Mouse (Mus musculus) cerebellum, postnatal 10 days (tissue): ENCODE measurements around the gene Adamtsl1.

Experiments
- DNase-seq, 2 experiments: peaks; one replicate each; pipeline ENCODE4 v3.0.0; 2021; ENCODE audit warnings: mixed read lengths in 2 of 2

The Adamtsl1 gene

GRCm38 (mm10) chr4:85941857-85942256, 427.9 kb downstream of the Adamtsl1 start:
- DNase-seq, result no peak

- peak; percentile 9 to 12 for DNase-seq
Measured at GRCm38 (mm10) chr4:85953590-85953989, 439.6 kb downstream of the Adamtsl1 start.

- no peak for DNase-seq
Measured at GRCm38 (mm10) chr4:85955387-85955786, 441.4 kb downstream of the Adamtsl1 start.

- DNase-seq, result no peak
Measured at GRCm38 (mm10) chr4:85957266-85957665, 443.3 kb downstream of the Adamtsl1 start.

- no peak for DNase-seq
Measured at GRCm38 (mm10) chr4:85957879-85958278, 443.9 kb downstream of the Adamtsl1 start.

- DNase-seq, result no peak
Measured at GRCm38 (mm10) chr4:85959019-85959418, 445.0 kb downstream of the Adamtsl1 start.

- no peak for DNase-seq
Measured at GRCm38 (mm10) chr4:85976188-85976587, 462.2 kb downstream of the Adamtsl1 start.

- no peak for DNase-seq
Measured at GRCm38 (mm10) chr4:85979206-85979605, 465.2 kb downstream of the Adamtsl1 start.

- no peak for DNase-seq
Measured at GRCm38 (mm10) chr4:86006596-86006995, 492.6 kb downstream of the Adamtsl1 start.

- DNase-seq, result no peak
Measured at GRCm38 (mm10) chr4:86013640-86014039, 499.7 kb downstream of the Adamtsl1 start.

GRCm38 (mm10) chr4:86018928-86019327, 505.0 kb downstream of the Adamtsl1 start:
- DNase-seq, result no peak

GRCm38 (mm10) chr4:86019586-86019985, 505.6 kb downstream of the Adamtsl1 start:
- peak; percentile 80 to 91 for DNase-seq

GRCm38 (mm10) chr4:86020372-86021090, 506.6 kb downstream of the Adamtsl1 start:
- peak; percentile 82 to 90 for DNase-seq

GRCm38 (mm10) chr4:86024573-86025160, 510.7 kb downstream of the Adamtsl1 start:
- DNase-seq, result peak; percentile 61 to 65

- DNase-seq, result peak; percentile 45 to 57
Measured at GRCm38 (mm10) chr4:86029486-86029885, 515.5 kb downstream of the Adamtsl1 start.

- DNase-seq, result no peak
Measured at GRCm38 (mm10) chr4:86030208-86030607, 516.2 kb downstream of the Adamtsl1 start.

- DNase-seq, result peak; percentile 28 to 43
Measured at GRCm38 (mm10) chr4:86031041-86031440, 517.1 kb downstream of the Adamtsl1 start.

GRCm38 (mm10) chr4:86040921-86041320, 526.9 kb downstream of the Adamtsl1 start:
- DNase-seq, result no peak

- DNase-seq, result no peak
Measured at GRCm38 (mm10) chr4:86045448-86045847, 531.5 kb downstream of the Adamtsl1 start.

- DNase-seq, result peak; percentile 89 to 94
Measured at GRCm38 (mm10) chr4:86045876-86046275, 531.9 kb downstream of the Adamtsl1 start.

GRCm38 (mm10) chr4:86046881-86047280, 532.9 kb downstream of the Adamtsl1 start:
- peak; percentile 58 to 67 for DNase-seq

GRCm38 (mm10) chr4:86053487-86054237, 539.7 kb downstream of the Adamtsl1 start:
- DNase-seq, result peak; percentile 85 to 87

GRCm38 (mm10) chr4:86060614-86061013, 546.6 kb downstream of the Adamtsl1 start:
- no peak for DNase-seq

- DNase-seq, result no peak
Measured at GRCm38 (mm10) chr4:86068376-86068775, 554.4 kb downstream of the Adamtsl1 start.
